Mouse (Mus musculus) liver, embryonic 11.5 days (tissue): ENCODE measurements at regions not wholly inside any gene's neighbourhood (a gene's known extent, or its start where the extent isn't known, plus 50 kb on each side); places are given as distances from the start of the nearest gene placed in this dataset.

Experiments used
- ATAC-seq: fragments of 200-750 bp; cut with Nextera tagmentation; replicated peaks from 2 replicates; pipeline ENCODE4 v1.8.0; 2017; ENCODE audit warnings: moderate number of reproducible peaks, mild to moderate bottlenecking, moderate TSS enrichment, moderate library complexity; ENCODE audit not compliant: low FRiP score
- DNase-seq: peaks from one replicate; pipeline ENCODE4 v3.0.0-alpha.2; 2017; ENCODE audit warnings: low spot score
- H3K27ac ChIP-seq: fragments of 300-500 bp; sonication (generic); 2 replicates; pipeline ENCODE4 v1.5.1; 2014; ENCODE audit warnings: mild to moderate bottlenecking, low read depth, low read length, control low read depth
- H3K27me3 ChIP-seq: fragments of 300-500 bp; sonication (generic); replicated peaks from 2 replicates; pipeline ENCODE4 v1.6.1; 2014; ENCODE audit warnings: low read length, mixed read lengths; ENCODE audit not compliant: control insufficient read depth, insufficient read depth
- H3K36me3 ChIP-seq: fragments of 300-500 bp; sonication (generic); 2 replicates; pipeline ENCODE4 v1.6.1; 2014; ENCODE audit warnings: mild to moderate bottlenecking, low read length, moderate library complexity, mixed read lengths; ENCODE audit not compliant: control insufficient read depth, insufficient read depth
- H3K4me1 ChIP-seq: fragments of 300-500 bp; sonication (generic); replicated peaks from 2 replicates; pipeline ENCODE4 v1.6.1; 2014; ENCODE audit warnings: low read length, mixed read lengths; ENCODE audit not compliant: control insufficient read depth, insufficient read depth
- H3K4me2 ChIP-seq: fragments of 300-500 bp; sonication (generic); 2 replicates; pipeline ENCODE4 v1.6.1; 2014; ENCODE audit warnings: mild to moderate bottlenecking, control low read depth, moderate library complexity
- H3K4me3 ChIP-seq: fragments of 300-500 bp; sonication (generic); 2 replicates; pipeline ENCODE4 v1.5.1; 2014; ENCODE audit warnings: low read depth, low read length, control low read depth
- H3K9ac ChIP-seq: fragments of 300-500 bp; sonication (generic); 2 replicates; pipeline ENCODE4 v1.6.1; 2014; ENCODE audit warnings: low read depth, low read length, control low read depth
- H3K9me3 ChIP-seq: fragments of 300-500 bp; sonication (generic); 2 replicates; pipeline ENCODE4 v1.6.1; 2016; ENCODE audit warnings: low read length, inconsistent platforms, mixed read lengths; ENCODE audit not compliant: control insufficient read depth
- WGBS: fragments of 180-500 bp; shearing (Covaris S2); extraction: QIAGEN DNeasy Blood & Tissue Kit; methylation state at CpG from one replicate; pipeline ENCODE4 v1.1.7; 2014; 5-methylcytosine and 5-hydroxymethylcytosine counted together

- DNase-seq (no peak), ATAC-seq (no peak)
- WGBS = 57% methylated on average over 3 of the region's 3 CpGs
- Histone ChIP-seq H3K4me3 (no peak overlapping the region), H3K27ac (no peak overlapping the region), H3K36me3 (no peaks in the 10 kb centered on the region), H3K27me3 (no peaks in the 10 kb centered on the region), H3K4me2 (no peak overlapping the region), H3K9me3 (no peaks in the 10 kb centered on the region), H3K9ac (no peak overlapping the region), H3K4me1 (no peaks in the 10 kb centered on the region)
Observed at GRCm38 (mm10) chr6:99853716-99854115, 127.5 kb upstream of the Prok2 start.

- Histone ChIP-seq H3K4me1 (no peaks in the 10 kb centered on the region), H3K9ac (no peak overlapping the region), H3K9me3 (no peaks in the 10 kb centered on the region), H3K27ac (no peak overlapping the region), H3K36me3 (no peaks in the 10 kb centered on the region), H3K27me3 (no peaks in the 10 kb centered on the region), H3K4me3 (no peak overlapping the region), H3K4me2 (no peak overlapping the region)
- WGBS = 75% methylated on average over 1 of the region's 1 CpGs
- DNase-seq (no peak), ATAC-seq (no peak)
Observed at GRCm38 (mm10) chr6:99850706-99851105, 124.5 kb upstream of the Prok2 start.

GRCm38 (mm10) chr6:99845508-99845846 lies 119.3 kb upstream of the Prok2 start:
- H3K27me3 ChIP-seq = no peaks in the 10 kb centered on the region
- no peaks in the 10 kb centered on the region for H3K36me3 ChIP-seq
- no peak overlapping the region for H3K27ac ChIP-seq
- no peak for ATAC-seq
- no peak overlapping the region for H3K9ac ChIP-seq
- WGBS = 61% methylated on average over 4 of the region's 4 CpGs
- no peaks in the 10 kb centered on the region for H3K9me3 ChIP-seq
- no peak overlapping the region for H3K4me3 ChIP-seq
- H3K4me1 ChIP-seq = no peaks in the 10 kb centered on the region
- no peak for DNase-seq
- no peak overlapping the region for H3K4me2 ChIP-seq

- Histone ChIP-seq H3K9me3 (no peaks in the 10 kb centered on the region), H3K27me3 (no peaks in the 10 kb centered on the region), H3K36me3 (no peaks in the 10 kb centered on the region), H3K4me3 (no peak overlapping the region), H3K4me1 (no peaks in the 10 kb centered on the region), H3K4me2 (no peak overlapping the region), H3K27ac (no peak overlapping the region), H3K9ac (no peak overlapping the region)
- ATAC-seq (no peak), DNase-seq (no peak)
- 42% methylated on average over 4 of the region's 4 CpGs for WGBS
Observed at GRCm38 (mm10) chr6:99844775-99845507, 118.7 kb upstream of the Prok2 start.

GRCm38 (mm10) chr6:99843507-99843906 lies 117.3 kb upstream of the Prok2 start:
- Histone ChIP-seq H3K27me3 (no peaks in the 10 kb centered on the region), H3K9ac (no peak overlapping the region), H3K4me1 (no peaks in the 10 kb centered on the region), H3K36me3 (no peaks in the 10 kb centered on the region), H3K4me2 (no peak overlapping the region), H3K9me3 (no peaks in the 10 kb centered on the region), H3K4me3 (no peak overlapping the region), H3K27ac (no peak overlapping the region)
- ATAC-seq (no peak), DNase-seq (no peak)
- 68% methylated on average over 3 of the region's 3 CpGs for WGBS

- no peak overlapping the region for H3K27ac ChIP-seq
- H3K4me1 ChIP-seq = no peaks in the 10 kb centered on the region
- H3K36me3 ChIP-seq = no peaks in the 10 kb centered on the region
- H3K4me2 ChIP-seq = no peak overlapping the region
- H3K9me3 ChIP-seq = no peaks in the 10 kb centered on the region
- DNase-seq = no peak
- no peak overlapping the region for H3K9ac ChIP-seq
- no peaks in the 10 kb centered on the region for H3K27me3 ChIP-seq
- no peak overlapping the region for H3K4me3 ChIP-seq
- no peak for ATAC-seq
Observed at GRCm38 (mm10) chr6:99842723-99843122, 116.5 kb upstream of the Prok2 start.

- no peaks in the 10 kb centered on the region for H3K9me3 ChIP-seq
- H3K27ac ChIP-seq = no peak overlapping the region
- H3K4me3 ChIP-seq = no peak overlapping the region
- H3K9ac ChIP-seq = no peak overlapping the region
- 83% methylated on average over 6 of the region's 6 CpGs for WGBS
- no peak overlapping the region for H3K4me2 ChIP-seq
- DNase-seq (no peak), ATAC-seq (no peak)
- H3K4me1 ChIP-seq = no peaks in the 10 kb centered on the region
- H3K27me3 ChIP-seq = no peaks in the 10 kb centered on the region
- H3K36me3 ChIP-seq = no peaks in the 10 kb centered on the region
Observed at GRCm38 (mm10) chr6:99840823-99841222, 114.6 kb upstream of the Prok2 start.

GRCm38 (mm10) chr6:99833323-99833722 lies 107.1 kb upstream of the Prok2 start:
- WGBS = 59% methylated on average over 3 of the region's 3 CpGs
- DNase-seq (no peak), ATAC-seq (no peak)
- no peak overlapping the region for H3K4me2 ChIP-seq
- H3K27ac ChIP-seq = no peak overlapping the region
- no peak overlapping the region for H3K9ac ChIP-seq
- H3K36me3 ChIP-seq = no peaks in the 10 kb centered on the region
- no peaks in the 10 kb centered on the region for H3K27me3 ChIP-seq
- no peaks in the 10 kb centered on the region for H3K4me1 ChIP-seq
- no peaks in the 10 kb centered on the region for H3K9me3 ChIP-seq
- H3K4me3 ChIP-seq = no peak overlapping the region

- no peaks in the 10 kb centered on the region for H3K36me3 ChIP-seq
- H3K9me3 ChIP-seq = no peaks in the 10 kb centered on the region
- H3K4me1 ChIP-seq = no peaks in the 10 kb centered on the region
- no peak overlapping the region for H3K4me3 ChIP-seq
- DNase-seq = no peak
- H3K27me3 ChIP-seq = no peaks in the 10 kb centered on the region
- H3K4me2 ChIP-seq = no peak overlapping the region
- H3K9ac ChIP-seq = no peak overlapping the region
- no peak for ATAC-seq
- 79% methylated on average over 5 of the region's 5 CpGs for WGBS
- no peak overlapping the region for H3K27ac ChIP-seq
Observed at GRCm38 (mm10) chr6:99827625-99828024, 101.4 kb upstream of the Prok2 start.
